Mouse (Mus musculus) liver, embryonic 16.5 days (tissue): ENCODE measurements at regions not wholly inside any gene's neighbourhood (a gene's known extent, or its start where the extent isn't known, plus 50 kb on each side); places are given as distances from the start of the nearest gene placed in this dataset.

ENCODE experiments used
- ATAC-seq: fragments of 200-750 bp; cut with Nextera tagmentation; 2 replicates; pipeline ENCODE4 v1.8.0; 2017; ENCODE audit warnings: low read depth, mild to moderate bottlenecking, moderate number of reproducible peaks, moderate library complexity
- H3K27ac ChIP-seq: fragments of 300-500 bp; sonication (generic); 2 replicates; pipeline ENCODE4 v1.5.1; 2014; ENCODE audit warnings: mild to moderate bottlenecking, low read length
- H3K27me3 ChIP-seq: fragments of 300-500 bp; sonication (generic); 2 replicates; pipeline ENCODE4 v1.6.1; 2014; ENCODE audit warnings: low read depth, low read length, mixed read lengths; ENCODE audit not compliant: control insufficient read depth, insufficient read depth
- H3K36me3 ChIP-seq: fragments of 300-500 bp; sonication (generic); 2 replicates; pipeline ENCODE4 v1.6.1; 2014; ENCODE audit warnings: mild to moderate bottlenecking; ENCODE audit not compliant: control insufficient read depth, insufficient read depth
- H3K4me1 ChIP-seq: fragments of 300-500 bp; sonication (generic); 2 replicates; pipeline ENCODE4 v1.6.1; 2014; ENCODE audit warnings: low read depth, low read length, mixed read lengths; ENCODE audit not compliant: control insufficient read depth
- H3K4me2 ChIP-seq: fragments of 300-500 bp; sonication (generic); 2 replicates; pipeline ENCODE4 v1.6.1; 2014; ENCODE audit warnings: low read depth, low read length, mixed read lengths
- H3K4me3 ChIP-seq: fragments of 300-500 bp; sonication (generic); 2 replicates; pipeline ENCODE4 v1.5.1; 2014; ENCODE audit warnings: low read depth, mild to moderate bottlenecking, low read length
- H3K9ac ChIP-seq: fragments of 300-500 bp; sonication (generic); 2 replicates; pipeline ENCODE4 v1.6.1; 2014; ENCODE audit warnings: low read depth, low read length
- H3K9me3 ChIP-seq: fragments of 300-500 bp; sonication (generic); replicated peaks from 2 replicates; pipeline ENCODE4 v1.6.1; 2016; ENCODE audit warnings: low read length; ENCODE audit not compliant: control insufficient read depth
- WGBS: fragments of 180-500 bp; shearing (Covaris S2); extraction: QIAGEN DNeasy Blood & Tissue Kit; methylation state at CpG from one replicate; pipeline ENCODE4 v1.1.7; 2014; ENCODE audit not compliant: insufficient replicate concordance; 5-methylcytosine and 5-hydroxymethylcytosine counted together

GRCm38 (mm10) chr7:70634016-70634415 is 267.5 kb upstream of the Nr2f2 start:
- Histone ChIP-seq H3K36me3 (no peaks in the 10 kb centered on the region), H3K9ac (no peak overlapping the region), H3K27me3 (no peaks in the 10 kb centered on the region), H3K9me3 (no peaks in the 10 kb centered on the region), H3K4me2 (no peak overlapping the region), H3K27ac (no peak overlapping the region), H3K4me1 (no peaks in the 10 kb centered on the region), H3K4me3 (no peak overlapping the region)
- no peak for ATAC-seq
- 63% methylated on average over 11 of the region's 11 CpGs for WGBS

- no peaks in the 10 kb centered on the region for H3K4me1 ChIP-seq
- H3K27me3 ChIP-seq = no peaks in the 10 kb centered on the region
- no peak overlapping the region for H3K4me2 ChIP-seq
- no peak overlapping the region for H3K4me3 ChIP-seq
- H3K9me3 ChIP-seq = no peaks in the 10 kb centered on the region
- ATAC-seq = no peak
- WGBS = 64% methylated on average over 11 of the region's 11 CpGs
- H3K27ac ChIP-seq = no peak overlapping the region
- H3K9ac ChIP-seq = no peak overlapping the region
- H3K36me3 ChIP-seq = no peaks in the 10 kb centered on the region
Measured at GRCm38 (mm10) chr7:70633577-70633976, 267.0 kb upstream of the Nr2f2 start.

GRCm38 (mm10) chr7:70625643-70626231 is 259.2 kb upstream of the Nr2f2 start:
- WGBS = 9% methylated on average over 10 of the region's 10 CpGs
- Histone ChIP-seq H3K9ac (no peak overlapping the region), H3K9me3 (no peaks in the 10 kb centered on the region), H3K27ac (no peak overlapping the region), H3K27me3 (no peaks in the 10 kb centered on the region), H3K4me2 (peak overlapping the region; percentile 45), H3K4me1 (no peaks in the 10 kb centered on the region), H3K4me3 (no peak overlapping the region), H3K36me3 (no peaks in the 10 kb centered on the region)
- ATAC-seq = no peak

- H3K4me1 ChIP-seq = no peaks in the 10 kb centered on the region
- no peaks in the 10 kb centered on the region for H3K9me3 ChIP-seq
- H3K36me3 ChIP-seq = no peaks in the 10 kb centered on the region
- 2% methylated on average over 29 of the region's 30 CpGs for WGBS
- ATAC-seq = peak; percentile 51
- H3K4me2 ChIP-seq = peak overlapping the region; percentile 45
- H3K9ac ChIP-seq = no peak overlapping the region
- H3K4me3 ChIP-seq = peak overlapping the region; percentile 10; the same call in 1 of the 2 replicates
- no peaks in the 10 kb centered on the region for H3K27me3 ChIP-seq
- H3K27ac ChIP-seq = peak overlapping the region; percentile 57
Measured at GRCm38 (mm10) chr7:70624727-70625642, 258.4 kb upstream of the Nr2f2 start.

- WGBS = 7% methylated on average over 16 of the region's 16 CpGs
- H3K4me2 ChIP-seq = peak overlapping the region; percentile 45
- H3K4me3 ChIP-seq = no peak overlapping the region
- no peak overlapping the region for H3K9ac ChIP-seq
- H3K36me3 ChIP-seq = no peaks in the 10 kb centered on the region
- H3K27me3 ChIP-seq = no peaks in the 10 kb centered on the region
- no peaks in the 10 kb centered on the region for H3K9me3 ChIP-seq
- H3K4me1 ChIP-seq = no peaks in the 10 kb centered on the region
- ATAC-seq = peak; percentile 56; the same call in 1 of the 2 replicates
- H3K27ac ChIP-seq = peak overlapping the region; percentile 57
Measured at GRCm38 (mm10) chr7:70624031-70624726, 257.6 kb upstream of the Nr2f2 start.

GRCm38 (mm10) chr7:70619400-70619799 is 252.9 kb upstream of the Nr2f2 start:
- Histone ChIP-seq H3K27ac (no peak overlapping the region), H3K27me3 (no peaks in the 10 kb centered on the region), H3K9ac (no peak overlapping the region), H3K4me2 (no peak overlapping the region), H3K4me3 (no peak overlapping the region), H3K4me1 (no peaks in the 10 kb centered on the region), H3K9me3 (no peaks in the 10 kb centered on the region), H3K36me3 (no peaks in the 10 kb centered on the region)
- 58% methylated on average over 7 of the region's 7 CpGs for WGBS
- ATAC-seq = no peak

GRCm38 (mm10) chr7:70618270-70618669 is 251.7 kb upstream of the Nr2f2 start:
- H3K4me2 ChIP-seq = no peak overlapping the region
- H3K4me1 ChIP-seq = no peaks in the 10 kb centered on the region
- H3K9me3 ChIP-seq = no peaks in the 10 kb centered on the region
- ATAC-seq = no peak
- no peak overlapping the region for H3K9ac ChIP-seq
- H3K4me3 ChIP-seq = no peak overlapping the region
- H3K36me3 ChIP-seq = no peaks in the 10 kb centered on the region
- no peak overlapping the region for H3K27ac ChIP-seq
- H3K27me3 ChIP-seq = no peaks in the 10 kb centered on the region
- WGBS = 67% methylated on average over 5 of the region's 5 CpGs

- Histone ChIP-seq H3K4me2 (no peak overlapping the region), H3K4me3 (no peak overlapping the region), H3K27me3 (no peaks in the 10 kb centered on the region), H3K4me1 (no peaks in the 10 kb centered on the region), H3K36me3 (no peaks in the 10 kb centered on the region), H3K27ac (no peak overlapping the region), H3K9me3 (no peaks in the 10 kb centered on the region), H3K9ac (no peak overlapping the region)
- 62% methylated on average over 7 of the region's 7 CpGs for WGBS
- no peak for ATAC-seq
Measured at GRCm38 (mm10) chr7:70606511-70606910, 240.0 kb upstream of the Nr2f2 start.
